Mouse (Mus musculus) brain, adult 2 months (tissue): ENCODE measurements at regions not wholly inside any gene's neighbourhood (a gene's known extent, or its start where the extent isn't known, plus 50 kb on each side); places are given as distances from the start of the nearest gene placed in this dataset.
A peak's percentile ranks its signal among the peaks of the same experiment; 100 is the strongest.

Source experiments
- DNase-seq: peaks from one replicate; pipeline ENCODE4 v3.0.0; 2011; ENCODE audit warnings: low read depth, low spot score

DNA sequence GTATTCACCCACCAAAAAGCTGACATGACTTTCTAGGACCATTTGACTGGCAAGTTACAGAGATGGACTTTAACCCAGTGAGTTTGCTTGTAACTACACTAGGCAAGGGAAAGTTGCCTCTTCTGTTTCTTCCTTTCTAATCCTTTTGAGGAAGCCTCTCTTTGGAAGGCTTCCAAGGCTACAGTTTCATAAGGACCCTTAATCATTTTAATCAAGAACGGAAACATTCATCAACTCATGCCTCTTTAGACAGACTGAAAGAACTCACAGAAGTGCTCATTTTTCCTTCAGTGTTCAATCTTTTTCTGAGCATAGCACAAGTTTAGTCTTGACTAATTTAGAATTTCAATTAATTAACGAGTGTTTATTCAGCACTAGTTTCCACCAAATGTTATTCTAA is 84.2 kb downstream of the Ddx1 start:
- no peak for DNase-seq

GRCm38 (mm10) chr12:13161051-13161450 is 88.0 kb downstream of the Ddx1 start:
- DNase-seq = no peak

DNA sequence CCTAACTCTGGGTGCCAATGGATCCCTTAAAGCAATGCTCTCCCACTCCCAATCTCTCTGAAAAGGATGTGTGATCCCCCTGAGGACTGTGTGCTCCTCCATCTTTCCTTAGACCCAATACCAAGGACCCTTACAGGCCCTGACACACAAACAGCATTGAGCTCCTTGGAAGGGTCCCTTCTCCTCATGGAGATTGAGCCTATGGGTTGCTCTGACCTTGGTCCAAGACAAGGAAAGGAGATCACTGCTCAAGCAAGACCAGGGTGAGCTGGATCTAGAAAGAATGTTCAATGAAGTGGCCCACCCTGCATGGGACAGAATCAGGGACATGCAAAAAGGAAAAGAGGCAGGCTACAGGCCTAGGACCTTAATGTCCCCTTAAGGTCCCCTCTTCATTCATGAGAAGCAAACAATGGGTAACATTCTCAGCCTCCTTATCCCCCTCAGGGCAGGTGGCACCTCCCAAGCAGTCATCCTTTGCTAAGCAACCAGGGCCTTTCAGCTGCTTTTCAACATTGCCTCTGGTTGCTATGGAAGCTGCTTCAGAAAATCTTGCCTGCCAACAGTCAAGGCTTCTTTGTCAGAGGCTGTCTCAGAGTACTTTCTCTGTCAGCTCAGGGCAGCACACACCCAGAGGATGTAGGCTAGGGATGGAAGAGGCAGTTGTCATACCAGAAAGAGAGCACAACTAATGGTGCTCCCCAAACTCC is 89.5 kb downstream of the Ddx1 start:
- peak; percentile 84 for DNase-seq

DNA sequence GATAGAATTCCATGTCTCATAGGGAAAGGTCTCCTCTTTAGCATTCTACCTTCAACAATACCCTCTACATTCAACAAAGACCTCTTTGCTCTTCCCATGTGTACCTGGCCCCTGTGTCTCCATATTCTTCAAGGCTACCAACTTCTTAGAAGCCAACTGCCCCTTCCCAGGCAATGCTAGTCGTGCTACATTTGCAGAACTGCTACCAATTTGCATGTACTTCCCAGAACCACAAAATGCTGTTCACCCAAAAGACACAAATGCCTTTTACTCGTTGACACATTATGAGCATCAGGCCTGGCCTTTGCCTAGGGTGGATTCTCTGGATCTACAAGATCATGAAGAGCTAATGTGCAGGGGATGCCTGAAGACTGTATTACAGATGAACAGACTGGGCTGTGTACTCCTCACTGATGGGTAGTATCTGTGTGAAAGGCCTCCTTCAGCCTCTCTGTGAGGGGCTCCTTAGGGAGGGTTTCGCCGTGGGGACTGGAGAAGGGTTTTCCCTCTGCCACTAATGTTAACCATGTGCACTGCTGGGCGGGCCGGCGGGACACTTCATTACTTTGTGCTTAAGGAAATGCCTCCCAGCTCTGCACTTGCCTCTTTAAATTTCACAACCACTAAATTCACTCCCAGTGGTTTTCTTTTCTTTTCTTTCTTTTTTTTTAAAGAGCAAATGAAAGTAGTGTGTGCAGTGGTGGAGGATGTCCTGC is 91.2 kb downstream of the Ddx1 start:
- no peak for DNase-seq

DNA sequence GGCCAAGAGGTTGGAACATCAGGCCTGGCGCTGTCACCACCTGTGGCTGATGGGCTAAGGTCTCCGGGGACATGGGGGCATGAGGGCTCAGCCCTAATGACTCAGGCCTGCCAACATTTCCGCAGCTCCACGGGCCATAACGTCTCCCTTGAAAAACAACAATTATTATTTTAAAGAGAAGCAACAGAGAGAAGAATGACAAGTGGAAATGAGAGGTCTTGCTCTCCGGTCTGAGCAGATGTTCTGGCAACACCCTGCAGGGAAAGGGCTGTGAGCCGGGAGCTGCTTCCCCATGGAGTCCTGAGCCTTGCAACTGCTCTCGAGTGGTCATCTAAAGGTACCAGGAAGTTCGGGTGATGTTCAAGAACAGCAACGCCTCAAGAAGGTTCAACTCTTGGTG is 91.9 kb downstream of the Ddx1 start:
- DNase-seq = no peak

DNA sequence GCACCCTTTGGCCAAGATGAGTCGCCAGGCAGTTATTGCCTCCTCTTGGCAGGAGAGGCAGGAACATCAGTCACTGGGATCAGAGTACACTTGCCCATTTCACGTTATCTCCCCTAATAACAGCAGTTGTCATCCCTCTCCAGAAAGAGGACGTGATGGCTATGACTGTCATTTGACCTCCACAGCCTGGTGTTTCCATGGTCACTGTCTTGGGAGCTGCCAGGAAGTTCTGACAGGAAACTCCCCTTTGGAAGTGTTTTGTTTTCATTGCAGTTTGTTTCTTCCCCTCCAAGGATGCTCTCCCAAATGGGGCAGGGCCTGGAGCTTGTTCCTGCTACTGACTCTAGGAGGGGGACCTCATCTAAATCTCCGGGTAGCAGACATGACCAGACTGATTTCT is 98.3 kb downstream of the Ddx1 start:
- no peak for DNase-seq

- DNase-seq = no peak
These were observed 101.8 kb downstream of the Ddx1 start for GRCm38 (mm10) chr12:13147251-13147650.

GRCm38 (mm10) chr12:13145186-13146115 is 103.6 kb downstream of the Ddx1 start:
- DNase-seq = peak; percentile 40

DNA sequence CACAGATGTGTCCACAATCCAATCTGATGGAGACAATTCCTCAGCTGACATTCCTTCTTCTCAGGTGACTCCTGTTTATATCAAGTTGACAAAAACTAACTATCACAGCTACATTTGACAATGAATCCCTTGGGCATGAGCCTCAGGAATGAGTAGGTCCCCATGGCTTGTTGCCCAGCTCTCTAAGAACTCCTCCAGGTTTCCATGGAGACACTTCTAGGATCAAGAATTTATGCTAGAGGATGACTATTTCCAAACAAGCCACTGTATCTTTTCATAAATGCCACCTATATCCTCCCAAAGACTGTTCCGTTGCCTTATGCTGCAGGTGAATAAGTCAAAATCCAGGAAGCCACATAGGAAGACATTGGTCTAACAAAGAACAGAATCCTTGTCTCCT is 104.3 kb downstream of the Ddx1 start:
- DNase-seq = peak; percentile 85

- DNase-seq = peak; percentile 95
These were observed 108.4 kb downstream of the Ddx1 start for GRCm38 (mm10) chr12:13140636-13141035.

DNA sequence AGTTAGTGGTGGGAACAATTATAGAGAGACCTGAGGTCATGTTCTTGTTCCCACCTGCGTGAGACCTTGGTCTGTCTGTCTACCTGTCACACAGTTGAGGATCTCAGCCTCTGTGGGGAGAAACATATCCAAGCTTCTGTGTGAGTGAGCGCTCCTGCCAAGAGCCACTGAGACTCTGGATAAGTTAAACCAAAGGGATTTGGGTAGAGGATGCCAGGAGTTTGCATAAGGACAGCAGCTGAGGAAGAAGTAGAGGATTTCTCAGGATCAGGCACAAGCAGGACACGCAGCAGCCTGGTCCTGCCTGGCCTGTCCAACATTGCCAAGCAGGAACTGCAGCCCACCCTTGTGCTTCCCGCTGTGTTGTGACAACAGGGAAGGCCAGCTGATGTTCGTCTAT is 109.8 kb downstream of the Ddx1 start:
- peak; percentile 61 for DNase-seq

GRCm38 (mm10) chr12:13134168-13134567 is 114.8 kb downstream of the Ddx1 start:
- no peak for DNase-seq

GRCm38 (mm10) chr12:13129677-13130082 is 119.3 kb downstream of the Ddx1 start:
- peak; percentile 20 for DNase-seq

GRCm38 (mm10) chr12:13127407-13127806 is 121.6 kb downstream of the Ddx1 start:
- DNase-seq = no peak

DNA sequence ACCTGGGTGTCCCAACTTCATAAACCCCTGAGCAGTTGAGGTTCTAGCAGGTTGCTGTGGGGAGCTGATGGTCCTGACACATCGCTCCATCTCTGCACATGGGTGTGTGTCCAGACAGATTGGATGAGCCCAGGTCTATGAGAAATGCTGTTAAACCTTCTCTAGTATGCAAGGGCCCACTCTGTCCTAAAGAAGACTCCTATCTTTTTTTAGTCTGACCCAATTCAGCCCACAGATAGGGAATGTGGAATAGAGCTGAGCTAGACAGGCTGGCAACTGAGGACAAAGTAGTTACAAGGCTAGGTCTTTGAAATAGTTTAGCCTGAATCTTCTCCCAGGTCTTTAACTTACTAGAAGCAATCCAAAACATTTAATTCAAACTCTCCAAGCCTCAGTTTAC is 124.0 kb downstream of the Ddx1 start:
- DNase-seq = peak; percentile 47

- DNase-seq = no peak
These were observed 126.7 kb downstream of the Ddx1 start for GRCm38 (mm10) chr12:13122282-13122681.

DNA sequence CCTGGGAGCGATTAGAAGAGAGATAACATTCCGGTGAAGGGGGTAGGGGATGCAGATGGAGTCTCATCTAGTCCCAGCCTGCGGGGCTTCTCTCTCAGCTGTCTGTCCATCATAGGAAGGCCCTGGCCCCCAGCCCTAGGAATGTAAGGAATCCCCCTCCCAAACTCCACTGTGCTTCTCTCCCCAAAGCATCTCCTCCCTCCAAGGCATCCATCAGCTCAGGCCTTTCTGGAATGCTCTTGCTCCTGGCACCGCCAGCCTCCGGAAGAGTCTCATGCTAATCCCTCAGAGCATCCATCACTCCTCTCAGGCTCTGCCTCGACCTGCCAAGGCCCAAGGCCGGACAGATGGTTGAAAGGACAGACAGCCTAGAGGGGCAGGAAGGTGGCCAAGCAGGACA is 128.4 kb downstream of the Ddx1 start:
- DNase-seq = no peak

- no peak for DNase-seq
These were observed 129.4 kb downstream of the Ddx1 start for GRCm38 (mm10) chr12:13119653-13120052.

DNA sequence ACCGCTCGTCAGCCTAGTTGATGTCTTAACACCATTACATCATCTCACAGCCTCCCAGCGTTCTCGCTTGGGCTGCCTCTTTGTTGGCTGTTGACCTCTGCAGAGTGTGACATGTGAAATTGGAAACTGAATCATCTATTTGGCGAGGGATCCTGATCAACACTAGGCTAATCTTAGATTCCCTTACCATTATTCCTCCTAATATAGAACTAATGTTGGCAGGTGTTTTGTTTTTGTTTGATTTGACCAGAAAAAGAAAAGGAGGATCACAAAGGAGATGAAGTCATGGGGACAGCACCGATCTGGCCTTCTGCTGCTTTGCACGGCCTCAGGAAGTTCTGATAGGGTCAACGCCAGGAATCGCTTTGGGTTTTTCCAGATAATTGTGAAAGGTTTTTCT is 131.0 kb downstream of the Ddx1 start:
- no peak for DNase-seq

DNA sequence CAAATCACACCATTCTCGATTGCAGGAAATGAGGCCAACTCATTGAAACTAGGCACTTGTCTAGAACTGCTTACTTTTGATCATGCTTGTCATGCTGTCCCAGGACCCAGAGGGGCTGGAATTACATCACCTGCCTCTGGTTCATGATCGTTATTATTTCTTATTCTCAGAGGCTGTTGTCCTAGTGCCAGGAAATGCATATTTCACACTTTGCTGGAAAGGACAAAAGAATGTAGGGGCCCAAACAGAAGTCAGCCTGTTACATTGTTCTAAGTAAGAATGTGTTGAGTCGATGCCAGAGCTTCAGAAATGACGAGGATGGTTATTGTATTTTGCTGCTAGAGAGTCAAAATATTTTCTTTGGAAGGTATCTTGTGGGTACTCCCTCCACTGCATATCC is 134.7 kb downstream of the Ddx1 start:
- no peak for DNase-seq

GRCm38 (mm10) chr12:13106931-13107330 is 142.1 kb downstream of the Ddx1 start:
- peak; percentile 68 for DNase-seq
